Mouse (Mus musculus) v-Abl transformed pro-B cells (cell line): ENCODE measurements around the gene Cyp2b13.
"Not testable (repeated sequence)": the region's sequence is repeated elsewhere in the genome, so short reads cannot be mapped to it uniquely, and the experiment has no call there.

Experiments
- in situ Hi-C, 2 experiments: fragments of 400-800 bp; cut with MboI; formaldehyde crosslinking; loops; one replicate each; pipeline ENCODE4 v1.15.1; 2025; ENCODE audit not compliant: unreplicated experiment in 2 of 2

Gene Cyp2b13

GRCm38 (mm10) chr7:26061197-26061596, at the start of gene Cyp2b13:
TSS of gene Cyp2b13 (plus strand) at chr7:26061497.
- in situ Hi-C loops = not testable (repeated sequence)

DNA sequence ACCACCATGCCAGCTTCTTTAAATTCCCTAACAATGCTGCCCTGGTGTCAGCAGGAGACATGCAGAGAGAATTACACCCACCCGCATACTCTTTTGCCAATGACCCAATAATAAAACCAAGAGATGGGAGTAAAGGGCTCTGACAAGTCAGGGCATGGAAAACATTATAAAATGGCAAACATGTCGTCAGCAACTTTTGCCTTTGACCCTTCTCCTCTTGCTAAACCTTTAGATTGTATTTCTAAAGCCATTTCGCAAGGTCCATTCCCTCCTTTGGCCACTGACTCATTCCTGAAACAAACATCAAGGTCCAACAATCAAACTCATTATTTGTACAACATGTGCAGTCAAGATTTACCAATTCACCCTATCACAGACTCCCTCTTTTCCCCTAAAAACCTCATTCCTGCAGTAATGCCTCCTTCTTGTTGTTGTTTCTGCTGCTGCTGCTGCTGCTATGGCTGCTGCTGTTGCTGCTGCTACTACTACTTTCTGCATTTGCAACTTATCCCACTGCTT, 41.4 kb upstream of the Cyp2b13 start:
- in situ Hi-C loops = not testable (repeated sequence)

- in situ Hi-C loops = not testable (repeated sequence)
Measured at GRCm38 (mm10) chr7:26054885-26055630, 6.2 kb upstream of the Cyp2b13 start.

- in situ Hi-C loops = not testable (repeated sequence)
Measured at GRCm38 (mm10) chr7:26071677-26072076, 10.4 kb downstream of the Cyp2b13 start.

- in situ Hi-C loops = no loop called here
Measured at GRCm38 (mm10) chr7:26082595-26082994, 21.3 kb downstream of the Cyp2b13 start.

DNA sequence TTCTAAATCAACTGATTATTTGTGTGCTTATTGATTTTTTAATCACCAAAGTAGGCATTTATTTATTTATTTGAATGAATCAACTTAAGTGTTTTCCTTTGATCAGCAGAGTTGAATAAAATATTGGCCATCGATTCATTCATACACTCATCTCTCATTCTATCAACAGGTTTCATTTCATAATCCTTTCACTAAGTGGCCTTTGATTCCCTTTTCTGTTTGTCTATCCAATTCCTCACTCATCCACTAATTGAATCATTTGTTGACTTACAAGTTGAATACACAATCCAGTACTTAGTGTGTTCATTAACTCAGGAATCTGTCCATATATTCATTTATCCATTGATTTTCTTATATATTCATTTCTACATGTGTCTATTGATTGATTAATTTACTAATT, 26.1 kb downstream of the Cyp2b13 start:
- in situ Hi-C loops = no loop called here

GRCm38 (mm10) chr7:26088578-26088977, 27.3 kb downstream of the Cyp2b13 start:
- in situ Hi-C loops = not testable (repeated sequence)

- in situ Hi-C loops = not testable (repeated sequence)
Measured at GRCm38 (mm10) chr7:26139623-26140022, 78.3 kb downstream of the Cyp2b13 start.

DNA sequence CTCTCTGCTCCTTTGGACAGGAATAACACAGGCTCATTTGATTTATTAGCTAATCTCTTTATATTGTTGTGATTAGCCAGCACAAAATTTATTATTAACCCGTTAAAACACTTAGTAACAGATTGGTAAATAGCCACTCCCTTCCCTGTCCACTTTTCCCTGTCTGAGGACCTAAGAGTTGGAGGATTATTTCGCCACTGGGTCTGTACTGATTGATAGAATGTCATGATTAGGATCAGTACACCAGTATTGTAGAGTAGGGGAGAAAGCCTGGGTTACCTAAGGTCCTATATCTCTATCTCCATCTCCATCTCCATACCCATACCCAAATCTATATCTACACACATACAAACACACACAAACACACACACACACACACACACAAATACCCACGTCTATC, 82.4 kb downstream of the Cyp2b13 start:
- in situ Hi-C loops = not testable (repeated sequence)
